ENCODE assay signal across 7 mouse cellular contexts in the genomic region with DNA sequence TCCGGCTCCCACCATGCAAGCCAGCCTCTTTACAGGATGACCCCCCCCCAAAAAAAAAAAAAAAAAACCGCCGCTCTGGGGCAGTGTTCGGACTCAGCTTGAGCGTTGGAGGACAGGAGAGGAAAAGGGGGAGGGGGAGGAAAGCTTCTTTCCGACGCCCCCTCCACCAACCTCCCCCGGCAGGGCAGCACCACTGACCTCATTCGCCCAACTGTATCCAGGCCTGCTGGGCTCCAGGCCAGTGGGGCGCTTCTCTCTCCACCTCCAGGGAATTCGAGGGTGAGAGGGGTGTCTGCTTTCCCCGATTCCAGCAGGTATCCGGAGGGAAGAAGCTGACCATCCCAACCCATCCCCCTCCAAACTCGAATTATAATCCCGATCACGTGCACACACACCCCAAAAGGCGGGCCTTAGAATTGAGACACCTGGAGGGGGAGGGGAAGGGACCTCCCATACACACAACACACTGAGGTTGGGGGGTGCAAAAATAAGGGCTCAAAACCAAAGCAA. TPM values are rescaled to one million over a fixed set of nuclear protein-coding genes. Genes with fewer than 3 reads are reported as not detected.
DNase-seq lines count a peak whose midpoint lies in the region; TF ChIP-seq lines count a peak whose summit lies in the region.

No protein-coding gene starts in this region.

- TF ChIP-seq POLR2A in ES-Bruce4 (IDR thresholded peaks at IDR 0.05; ENCODE audit: insufficient read depth, low read length) = no peak
- TF ChIP-seq POLR2A in small intestine, adult 2 months (IDR thresholded peaks at IDR 0.05; ENCODE audit: low read depth, low read length) = no peak

- peak overlapping the region; percentile 76 for H3K4me3 ChIP-seq in ES-Bruce4 (ENCODE audit: low read depth, low read length)
- H3K4me3 ChIP-seq in megakaryocyte, embryonic 14.5 days (replicated peaks) = peak overlapping the region; percentile 93
- peak overlapping the region; percentile 90 for H3K4me3 ChIP-seq in small intestine, adult 2 months (ENCODE audit: low read depth, low read length)

- H3K4me1 ChIP-seq in ES-Bruce4 (ENCODE audit: control insufficient read depth, insufficient read depth, low read length) = peaks cover 3% of the 10 kb centered on the region
- H3K4me1 ChIP-seq in megakaryocyte, embryonic 14.5 days = peaks cover 32% of the 10 kb centered on the region
- peaks cover 11% of the 10 kb centered on the region for H3K4me1 ChIP-seq in small intestine, adult 2 months (ENCODE audit: control insufficient read depth, insufficient read depth, insufficient read length, low read length)

- H3K9me3 ChIP-seq in ES-Bruce4 (replicated peaks; ENCODE audit: control insufficient read depth, insufficient read depth, low read length, poor library complexity, severe bottlenecking) = no peaks in the 10 kb centered on the region
- peaks cover 10% of the 10 kb centered on the region for H3K9me3 ChIP-seq in megakaryocyte, embryonic 14.5 days

- 0 out of 2 replicates have a peak, but pooled peaks have one; percentile 46 for TF ChIP-seq EP300 in ES-Bruce4 (IDR thresholded peaks at IDR 0.05; ENCODE audit: insufficient read depth, low read depth, low read length)

- WGBS in small intestine, adult 2 months = 0% methylated on average over 17 of the region's 17 CpGs

- TF ChIP-seq CTCF in ES-Bruce4 (IDR thresholded peaks at IDR 0.05; ENCODE audit: low read depth, low read length) = no peak
- no peak for TF ChIP-seq CTCF in small intestine, adult 2 months (IDR thresholded peaks at IDR 0.05; ENCODE audit: extremely low read depth, insufficient read length, insufficient replicate concordance, low read depth, low read length)

- H3K27me3 ChIP-seq in ES-Bruce4 (ENCODE audit: control insufficient read depth, insufficient read depth, low read length, poor library complexity, severe bottlenecking) = no peaks in the 10 kb centered on the region
- peaks cover 4% of the 10 kb centered on the region for H3K27me3 ChIP-seq in megakaryocyte, embryonic 14.5 days (replicated peaks)
- no peaks in the 10 kb centered on the region for H3K27me3 ChIP-seq in small intestine, adult 2 months (ENCODE audit: control insufficient read depth, insufficient read depth, low read length)

- peak overlapping the region; percentile 88 for H3K9ac ChIP-seq in ES-Bruce4 (ENCODE audit: low read depth, poor library complexity, severe bottlenecking)

- peak overlapping the region; percentile 5 for H3K27ac ChIP-seq in ES-Bruce4 (ENCODE audit: insufficient read depth, low read length)
- peak overlapping the region; percentile 77 for H3K27ac ChIP-seq in small intestine, adult 2 months (ENCODE audit: insufficient read depth, low read depth, low read length)

- DNase-seq in adrenal gland, adult 2 months = peak; percentile 77
- DNase-seq in embryo, embryonic 9.5 days (ENCODE audit: extremely low spot score) = peak; percentile 81
- DNase-seq in heart, postnatal 4 days = peak; percentile 64
- DNase-seq in layer of hippocampus, postnatal 14 days (ENCODE audit: low spot score in 2 of 2) = peak; percentile 35 to 37

- no peaks in the 10 kb centered on the region for H3K36me3 ChIP-seq in ES-Bruce4 (ENCODE audit: control insufficient read depth, insufficient read depth, low read length, poor library complexity, severe bottlenecking)
- peaks cover 7% of the 10 kb centered on the region for H3K36me3 ChIP-seq in megakaryocyte, embryonic 14.5 days (replicated peaks; ENCODE audit: low read length)
- no peaks in the 10 kb centered on the region; the same call in 1 of the 2 replicates for H3K36me3 ChIP-seq in small intestine, adult 2 months (ENCODE audit: control insufficient read depth, insufficient read depth, low read length)

RNA-seq across cellular contexts. Expression of gene Gtf2ird1, which starts 0.5 kb away (rescaled TPM):
- 91.5 and 94.2 TPM in 2 replicates for polyA plus RNA-seq in ES-Bruce4 (2011; ENCODE audit: insufficient read depth, insufficient read length, low read depth, missing spikeins)
- 10 to 100 TPM; 51.6 to 66.0 TPM for total RNA-seq in adrenal gland, adult 2 months (2021)
- 21.2 and 21.3 TPM in 2 replicates for polyA plus RNA-seq in adrenal gland, adult 2 months (2012; rRNA removed)
- total RNA-seq in heart, postnatal 4 days (2021) = 10 to 100 TPM; 59.8 to 60.3 TPM
- total RNA-seq in layer of hippocampus, postnatal 14 days (2021) = 10 to 100 TPM; 28.0 to 35.0 TPM
- 19.9 and 32.1 TPM in 2 replicates for polyA plus RNA-seq in megakaryocyte, embryonic 14.5 days (2012; ENCODE audit: insufficient read depth, low replicate concordance)
- 25.0 and 40.4 TPM in 2 replicates for polyA plus RNA-seq in small intestine, adult 2 months (2012; rRNA removed)

Comparison
In these comparisons a context has a peak if more than half of its experiments do, and no peak if none do; other contexts are left out.
1. Peak in every context shown above with its lines: DNase-seq, H3K4me3 ChIP-seq and H3K27ac ChIP-seq.